Mouse (Mus musculus) frontal cortex, postnatal 10 days (tissue): Measurements from ENCODE around the gene Olfr1111.
"Not testable (repeated sequence)": the region's sequence is repeated elsewhere in the genome, so short reads cannot be mapped to it uniquely, and the experiment has no call there.

Experiments used
- DNase-seq, 2 experiments: peaks; one replicate each; pipeline ENCODE4 v3.0.0; 2022; ENCODE audit warnings: low spot score in 2 of 2, mixed read lengths in 1 of 2

Olfr1111 gene

GRCm38 (mm10) chr2:87152524-87152923 lies at the start of gene Olfr1111:
TSS of gene Olfr1111 (minus strand) at chr2:87152624.
- DNase-seq = no peak

GRCm38 (mm10) chr2:87187498-87187897 lies 35.1 kb upstream of the Olfr1111 start, which contains the start of gene Olfr1112:
TSS of gene Olfr1112 (plus strand) at chr2:87187798.
- DNase-seq = no peak

DNA sequence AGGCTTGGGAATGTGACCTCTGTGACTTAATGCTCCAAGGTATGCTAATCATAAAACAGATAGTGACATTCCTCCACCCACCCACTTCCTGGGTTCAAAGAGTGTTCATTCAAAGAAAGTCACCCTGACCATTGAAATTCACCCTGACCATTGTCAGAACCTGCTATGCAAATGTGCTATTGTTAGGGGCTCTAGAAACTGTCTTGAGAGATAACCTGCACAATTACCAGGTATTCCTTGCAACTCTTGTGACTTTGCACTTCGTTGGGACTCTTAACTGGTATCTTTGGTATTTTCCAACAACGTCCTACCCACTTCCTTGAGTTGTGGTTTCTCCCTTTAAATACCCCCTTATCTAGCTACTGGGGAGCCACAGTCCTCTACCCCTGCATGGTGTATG lies 15.3 kb upstream of the Olfr1111 start:
- not testable (repeated sequence) for DNase-seq

DNA sequence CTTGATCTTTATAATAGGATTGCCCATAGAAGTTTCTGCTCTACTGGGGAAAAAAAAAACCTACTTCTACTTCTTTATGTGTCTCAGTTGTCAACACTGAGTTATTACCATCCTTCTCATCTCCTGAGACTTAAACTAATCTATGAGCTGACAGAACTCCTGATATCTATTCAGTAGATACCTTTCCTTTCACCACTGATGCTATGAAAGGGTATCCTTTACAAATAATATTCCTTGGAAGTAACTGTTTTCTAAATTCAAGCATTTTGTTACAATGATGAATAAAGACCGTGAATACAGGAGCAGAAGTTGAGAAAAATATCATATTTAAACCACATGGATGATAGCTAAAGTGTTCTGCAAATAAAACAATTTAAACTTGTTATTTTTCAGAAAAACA lies 12.2 kb downstream of the Olfr1111 start, which contains the start of gene Olfr1110:
TSS of gene Olfr1110 (minus strand) at position 101 of the 400 bp plus-strand sequence.
- no peak for DNase-seq

DNA sequence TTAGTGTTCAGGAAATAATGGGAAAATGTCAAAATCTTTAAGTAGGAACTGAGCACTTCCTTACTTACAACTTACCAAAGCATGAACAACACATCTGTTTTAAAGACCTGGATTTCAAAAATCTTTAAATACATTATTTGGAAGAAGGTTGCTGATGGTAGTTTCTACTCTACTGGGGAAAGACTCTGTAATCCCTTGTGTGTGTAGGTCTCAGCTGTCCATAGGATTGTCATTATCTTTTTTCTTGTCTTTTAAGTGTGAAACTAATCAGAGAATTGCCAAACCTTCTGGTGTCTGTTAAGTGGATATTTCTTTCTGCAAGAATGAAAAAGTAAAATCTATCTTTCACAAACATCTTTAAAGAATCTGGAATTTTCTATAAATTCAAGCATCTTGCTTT lies 38.0 kb downstream of the Olfr1111 start, which contains the start of gene Olfr259:
TSS of gene Olfr259 (minus strand) at position 101 of the 400 bp plus-strand sequence.
- DNase-seq = no peak
